Mouse (Mus musculus): ENCODE results near the gene Perp.

Gene Perp

GRCm38 (mm10) chr10:18859632-18860031 is 14.8 kb downstream of the Perp start:
- ChIA-PET CTCF (no interaction called here), POLR2A (interaction anchor here in 1 of 4 experiments (1.1 to 1.3 kb wide), 2 partner anchors 11 to 268 kb away, joined by 3 read pairs; no protein-coding TSS in a partner anchor)

DNA sequence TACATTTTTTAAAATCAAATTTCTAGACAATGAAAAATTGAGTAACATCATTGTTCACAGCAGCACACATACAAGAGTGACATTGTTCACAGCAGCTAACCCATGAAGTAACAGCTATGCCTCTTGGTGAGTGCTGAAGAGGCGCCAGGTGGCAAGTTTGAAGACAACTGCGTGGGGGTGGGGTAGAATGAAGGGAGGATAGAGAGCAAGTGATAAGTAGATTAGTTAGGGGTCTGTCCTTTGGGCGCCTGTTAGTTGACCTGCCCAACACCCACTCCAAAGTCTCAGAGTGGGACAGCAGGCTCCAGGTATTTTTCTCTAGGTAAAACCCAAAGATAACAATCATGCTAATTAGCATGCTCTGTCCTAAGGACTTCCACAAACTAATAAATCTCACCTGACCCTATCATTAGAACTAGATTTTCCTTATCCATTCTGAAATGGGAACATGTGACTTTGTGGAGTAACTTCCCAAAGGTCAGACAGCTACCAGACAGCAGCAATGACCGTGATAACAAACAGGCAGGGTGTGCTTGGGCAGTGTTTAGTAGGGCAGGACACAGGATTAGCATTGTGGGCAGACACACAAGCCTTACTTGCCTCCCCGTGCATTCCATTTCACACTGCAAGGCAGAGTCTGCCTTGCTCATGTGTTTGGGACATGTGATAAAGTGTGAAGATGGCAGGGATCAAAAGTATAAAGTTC is 15.5 kb downstream of the Perp start:
- CTCF ChIA-PET: interaction anchor here in 2 of 4 experiments (0.6 to 1.2 kb wide), 2 partner anchors 44 to 313 kb away, joined by 3 read pairs; no protein-coding TSS in a partner anchor
- POLR2A ChIA-PET: interaction anchor here in 1 of 4 experiments (1.1 to 1.3 kb wide), 2 partner anchors 11 to 269 kb away, joined by 3 read pairs; no protein-coding TSS in a partner anchor

GRCm38 (mm10) chr10:18860831-18861230 is 16.0 kb downstream of the Perp start:
- CTCF ChIA-PET: interaction anchor here in 1 of 4 experiments (1.2 kb wide), 1 partner anchor 43 kb away, joined by 3 read pairs; no protein-coding TSS in a partner anchor
- POLR2A ChIA-PET: no interaction called here

DNA sequence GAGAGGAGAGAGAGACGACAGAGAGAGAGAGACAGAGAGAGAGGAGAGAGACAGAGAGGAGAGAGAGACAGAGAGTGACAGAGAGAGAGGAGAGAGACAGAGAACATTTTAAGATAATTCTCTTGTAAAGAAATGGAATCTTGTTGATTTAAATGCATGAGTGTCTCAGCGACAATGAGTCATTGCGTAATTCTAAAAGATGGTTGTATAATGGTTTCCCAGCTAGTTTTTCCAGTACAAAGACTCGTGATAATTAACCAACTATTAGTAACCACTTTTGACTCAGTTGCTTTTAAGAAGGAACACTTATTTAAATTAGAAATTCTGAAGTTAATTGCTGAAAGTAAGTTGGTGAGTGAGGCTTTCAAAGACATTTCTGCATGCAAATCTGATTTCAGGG is 16.6 kb downstream of the Perp start:
- ChIA-PET CTCF (interaction anchor here in 1 of 4 experiments (1.2 kb wide), 1 partner anchor 42 kb away, joined by 3 read pairs; no protein-coding TSS in a partner anchor), POLR2A (no interaction called here)

DNA sequence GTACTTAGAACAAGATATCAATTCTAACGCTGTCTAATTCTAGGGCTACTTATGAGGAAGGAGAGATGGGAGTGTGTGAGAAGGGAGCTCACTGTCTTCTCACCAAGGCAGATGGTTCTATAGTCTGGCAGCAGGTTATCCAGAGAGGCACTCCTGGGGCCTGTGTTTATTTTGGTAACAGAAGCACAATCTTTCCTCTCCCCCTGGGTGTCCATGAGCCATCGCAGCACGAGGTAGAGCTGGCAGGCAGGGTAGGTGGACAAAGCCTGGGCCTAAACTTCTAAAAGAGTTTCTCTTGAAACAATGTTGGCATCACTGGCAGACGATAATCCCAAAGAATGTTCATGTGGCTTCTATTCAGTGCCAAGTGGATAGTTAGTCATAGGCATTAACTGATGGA is 18.5 kb downstream of the Perp start:
- ChIA-PET POLR2A (no interaction called here), CTCF (no interaction called here)

DNA sequence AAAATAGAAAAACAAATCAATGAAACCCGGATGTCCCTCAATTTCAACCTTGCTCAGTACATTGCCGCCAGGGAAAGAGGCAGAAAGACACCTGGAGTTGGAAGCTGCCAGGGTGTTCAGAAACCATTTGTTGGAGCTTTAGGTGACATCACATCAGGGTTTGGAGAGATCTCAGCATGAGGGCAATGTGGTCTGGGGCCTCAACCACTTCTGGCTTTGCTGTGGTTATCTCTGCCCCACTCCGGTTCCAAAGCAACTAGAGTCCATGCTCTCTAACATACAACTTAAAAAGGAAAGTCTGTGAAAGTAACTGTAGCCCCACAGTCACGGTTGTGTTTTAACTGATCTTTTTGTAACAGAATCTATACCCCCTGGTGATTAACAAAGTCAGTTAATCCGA is 19.9 kb downstream of the Perp start:
- ChIA-PET CTCF (no interaction called here), POLR2A (interaction anchor here in 1 of 4 experiments (0.9 kb wide), 1 partner anchor 28 kb away, joined by 3 read pairs; no protein-coding TSS in a partner anchor)

DNA sequence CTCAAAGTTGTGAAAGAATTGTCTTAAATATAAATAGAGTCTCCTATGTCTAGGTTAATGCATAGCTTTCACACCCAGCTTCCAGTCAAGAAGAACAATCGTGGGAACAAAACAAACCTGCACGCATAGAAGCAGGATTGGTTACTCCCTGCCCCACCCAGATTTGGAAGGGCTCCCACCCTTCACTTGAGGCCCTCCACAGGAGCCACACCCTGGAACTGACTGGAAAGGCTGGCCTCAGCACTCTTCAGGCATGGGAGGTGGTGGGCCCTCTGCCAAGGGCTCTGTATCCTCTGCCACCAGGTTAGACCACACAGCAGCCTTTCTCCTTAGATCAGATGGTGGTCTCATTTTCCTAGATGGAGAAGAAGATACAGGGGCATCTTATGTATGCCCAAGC is 26.2 kb downstream of the Perp start:
- CTCF ChIA-PET: no interaction called here
- POLR2A ChIA-PET: interaction anchor here in 2 of 4 experiments (0.6 to 0.8 kb wide), 2 partner anchors 11 to 270 kb away, joined by 3 read pairs; no protein-coding TSS in a partner anchor

DNA sequence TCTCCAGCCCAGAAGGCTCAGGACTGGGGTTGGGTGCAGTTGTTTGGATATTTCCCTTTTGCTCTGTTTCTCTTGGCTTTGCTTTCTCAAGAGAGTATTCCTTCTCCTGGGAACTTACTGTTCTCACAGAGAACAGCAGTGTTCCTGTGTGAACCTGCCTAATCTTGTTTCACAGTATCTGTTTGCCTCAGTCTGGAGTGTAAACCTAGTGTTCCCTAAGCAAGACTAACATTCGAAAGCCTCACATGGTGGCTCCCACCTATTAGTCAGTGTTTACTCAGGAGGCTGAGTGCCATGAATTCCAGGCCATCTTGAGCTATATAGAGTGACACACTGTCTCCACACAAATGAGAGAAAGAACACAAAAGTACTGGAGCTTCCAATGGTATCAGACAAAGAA is 31.4 kb downstream of the Perp start:
- CTCF ChIA-PET: interaction anchor here in 1 of 4 experiments (1.1 kb wide), 1 partner anchor 28 kb away, joined by 4 read pairs; no protein-coding TSS in a partner anchor
- POLR2A ChIA-PET: interaction anchor here in 1 of 4 experiments (0.9 kb wide), 1 partner anchor 41 kb away, joined by 4 read pairs; no protein-coding TSS in a partner anchor

GRCm38 (mm10) chr10:18878111-18878510 is 33.3 kb downstream of the Perp start:
- ChIA-PET CTCF (no interaction called here), POLR2A (no interaction called here)

DNA sequence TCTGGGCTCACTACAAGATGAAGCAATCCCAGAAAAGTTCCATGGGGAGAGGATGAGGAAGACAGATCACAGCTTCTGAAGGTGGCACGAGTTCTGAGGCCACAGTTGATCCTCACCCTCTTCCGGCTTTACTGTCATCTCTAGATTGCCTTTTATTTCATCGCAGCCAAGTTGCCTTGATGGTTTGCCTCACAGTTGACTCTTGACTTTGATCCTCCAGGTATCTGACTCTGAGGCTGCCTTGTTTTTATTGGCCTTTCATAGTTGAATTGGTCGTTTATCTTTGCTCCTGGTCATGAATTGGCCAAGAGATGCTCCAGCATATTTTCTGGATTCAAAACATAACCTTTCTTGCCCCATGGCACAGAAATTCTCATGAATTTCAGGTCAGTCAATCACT is 34.3 kb downstream of the Perp start:
- POLR2A ChIA-PET: no interaction called here
- CTCF ChIA-PET: no interaction called here

DNA sequence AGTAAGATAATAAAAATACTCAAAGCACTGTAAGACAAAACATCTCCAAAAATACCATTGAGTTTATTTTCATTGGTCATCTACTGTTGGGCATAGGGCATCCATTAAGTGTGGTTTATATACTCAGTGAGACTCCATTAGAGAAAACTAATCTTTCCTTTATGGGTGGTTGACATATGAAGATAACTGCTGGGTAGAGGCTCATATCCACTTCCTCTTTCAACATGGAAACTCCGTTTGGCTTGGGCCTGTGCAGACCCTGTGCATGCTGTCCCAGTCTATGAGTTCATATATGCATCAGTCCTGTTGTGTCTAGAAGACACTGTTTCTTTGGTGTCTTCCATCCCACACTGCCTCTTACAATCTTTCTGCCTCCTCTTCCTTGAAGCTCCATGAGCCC is 34.9 kb downstream of the Perp start:
- POLR2A ChIA-PET: no interaction called here
- CTCF ChIA-PET: no interaction called here

DNA sequence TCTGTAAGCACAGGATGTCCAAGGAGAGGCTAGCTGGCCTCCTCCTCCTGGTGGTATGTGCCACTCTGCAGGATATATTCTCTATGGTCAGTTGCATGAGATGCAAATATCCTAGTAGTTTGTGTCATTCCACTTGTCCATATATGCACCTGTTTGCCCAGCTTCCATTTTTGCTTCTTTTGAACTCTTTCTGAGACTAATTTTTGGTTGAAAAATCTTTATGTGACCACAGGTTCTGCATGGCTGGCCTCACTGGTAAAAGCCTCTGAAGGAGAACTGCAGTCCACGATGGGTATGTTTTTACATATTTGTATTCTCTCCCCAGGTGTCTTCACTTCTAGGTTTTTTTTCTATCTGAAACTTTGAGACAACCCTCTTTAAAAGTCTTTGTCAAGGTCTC is 37.4 kb downstream of the Perp start:
- ChIA-PET POLR2A (interaction anchor here in 1 of 4 experiments (0.5 to 1.2 kb wide), 2 partner anchors 14 to 15 kb away, joined by 3 read pairs; no protein-coding TSS in a partner anchor), CTCF (no interaction called here)

DNA sequence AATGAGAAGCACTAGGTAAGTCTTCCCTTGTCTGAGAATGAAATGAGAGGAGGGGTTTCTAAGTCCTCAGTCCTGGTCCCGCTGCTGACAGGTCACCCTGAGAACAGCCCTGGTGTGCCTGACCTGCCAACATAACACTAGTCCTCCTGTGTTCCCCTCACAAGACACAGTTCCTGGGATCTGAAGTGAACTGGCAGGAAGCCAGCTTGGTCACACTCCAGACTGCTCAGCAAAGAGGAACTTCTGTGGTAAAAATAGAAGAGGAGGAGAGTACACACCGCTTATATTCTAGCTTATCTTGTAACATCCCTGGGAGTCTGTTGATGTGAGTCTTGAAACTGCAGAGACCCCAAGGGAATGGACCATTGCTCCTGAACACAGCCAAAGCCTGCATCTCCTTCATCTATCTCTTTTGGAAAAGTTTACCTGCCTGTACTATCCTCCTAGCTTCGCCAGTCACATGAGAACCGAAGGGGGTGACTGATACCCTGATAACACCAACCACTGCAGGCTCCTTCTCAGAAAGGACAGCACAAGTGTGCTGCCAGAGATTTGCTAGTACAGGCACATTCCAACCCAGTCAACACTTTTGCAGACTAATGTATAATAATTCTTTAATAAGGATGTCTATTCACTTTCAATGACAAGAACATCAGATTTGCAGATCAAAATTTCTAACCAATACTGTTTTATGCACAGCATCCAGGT is 42.3 kb downstream of the Perp start:
- ChIA-PET POLR2A (no interaction called here), CTCF (interaction anchor here in 2 of 4 experiments (0.6 to 1.5 kb wide), 2 partner anchors 17 kb away, joined by 3 read pairs; no protein-coding TSS in a partner anchor)

DNA sequence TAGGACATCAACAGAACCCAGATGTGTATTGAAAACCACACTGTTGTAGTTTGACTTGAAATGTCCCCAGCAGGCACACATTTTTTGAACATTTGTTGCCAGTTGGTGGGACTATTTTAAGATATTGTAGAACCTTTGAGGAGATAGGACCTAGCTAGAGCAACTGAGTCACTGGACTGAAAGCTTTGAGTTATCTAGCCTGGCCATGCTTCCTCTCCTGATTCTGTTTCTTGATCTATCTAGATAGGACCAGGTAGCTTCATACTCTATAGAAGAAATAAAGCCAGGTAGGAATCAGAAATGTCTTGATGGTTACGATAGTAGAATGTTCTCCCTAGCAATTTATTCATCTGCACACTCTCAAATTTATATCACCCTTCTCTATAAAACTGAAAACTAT is 43.9 kb downstream of the Perp start:
- ChIA-PET POLR2A (interaction anchor here in 1 of 4 experiments (0.7 kb wide), 1 partner anchor 337 kb away, joined by 3 read pairs; no protein-coding TSS in a partner anchor), CTCF (no interaction called here)

DNA sequence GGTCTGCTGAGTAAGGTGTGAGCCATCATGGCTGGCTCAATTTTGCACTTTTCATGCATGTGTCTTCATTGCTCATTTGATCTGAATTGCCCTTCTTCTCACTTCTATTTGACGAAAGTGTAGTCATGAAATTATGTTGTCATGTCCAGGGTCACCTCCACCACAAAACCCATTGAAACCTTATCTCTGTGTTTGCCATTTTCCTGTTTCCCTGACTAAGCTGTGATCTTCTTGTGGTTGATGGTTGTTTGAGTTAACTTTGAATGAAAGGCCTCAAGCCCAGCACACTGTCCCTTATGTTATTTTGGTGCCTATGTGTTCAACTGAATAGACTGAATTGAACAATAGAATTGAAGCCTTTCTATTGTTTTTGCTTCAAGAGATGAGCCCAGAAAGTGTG is 44.4 kb downstream of the Perp start:
- ChIA-PET POLR2A (no interaction called here), CTCF (interaction anchor here in 1 of 4 experiments (0.6 kb wide), 1 partner anchor 611 kb away, joined by 4 read pairs; no protein-coding TSS in a partner anchor)

DNA sequence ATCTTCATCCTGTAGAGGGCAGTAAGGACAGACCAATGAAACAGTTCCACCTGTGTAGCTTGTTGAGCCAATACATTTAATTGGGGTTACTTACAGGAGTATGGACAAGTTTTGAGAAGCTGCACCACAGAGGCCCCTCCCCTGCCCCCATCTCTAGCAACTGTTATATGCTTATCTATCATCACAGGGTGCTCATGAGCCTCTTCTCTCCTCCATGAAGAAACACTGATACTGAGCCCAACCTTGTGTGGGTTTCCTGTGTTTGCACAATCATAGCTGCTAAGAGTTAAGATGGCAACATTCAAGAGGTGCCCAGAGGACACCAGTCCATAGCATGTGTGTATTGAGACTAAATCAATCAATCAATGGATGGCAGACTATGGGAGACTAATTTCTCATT is 46.3 kb downstream of the Perp start:
- CTCF ChIA-PET: interaction anchor here in 3 of 4 experiments (0.5 to 2.1 kb wide), 5 partner anchors 13 to 1155 kb away, joined by 3 to 4 read pairs (median 3); no protein-coding TSS in a partner anchor

DNA sequence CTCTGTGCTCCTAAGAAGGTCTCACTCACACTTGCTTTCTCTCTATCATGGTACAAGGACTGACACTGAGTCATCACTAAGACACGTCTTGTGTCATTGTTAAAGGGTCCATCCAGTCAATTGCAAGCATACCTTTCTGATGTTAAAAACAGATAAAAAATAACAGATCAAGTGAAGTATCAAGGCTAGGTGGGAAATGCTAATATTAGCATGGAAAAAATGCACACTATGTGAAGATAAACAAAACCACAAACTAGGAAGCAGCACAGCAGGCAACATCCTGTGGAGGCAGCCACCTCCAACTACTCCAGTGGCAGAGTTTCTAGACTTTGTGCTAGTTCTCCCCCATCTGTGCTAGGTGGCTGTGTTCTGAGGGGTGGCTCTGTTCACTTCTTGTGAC is 47.3 kb downstream of the Perp start:
- POLR2A ChIA-PET: no interaction called here

More for the DNA sequence above, 46.3 kb downstream of the Perp start:
- POLR2A ChIA-PET: no interaction called here

DNA sequence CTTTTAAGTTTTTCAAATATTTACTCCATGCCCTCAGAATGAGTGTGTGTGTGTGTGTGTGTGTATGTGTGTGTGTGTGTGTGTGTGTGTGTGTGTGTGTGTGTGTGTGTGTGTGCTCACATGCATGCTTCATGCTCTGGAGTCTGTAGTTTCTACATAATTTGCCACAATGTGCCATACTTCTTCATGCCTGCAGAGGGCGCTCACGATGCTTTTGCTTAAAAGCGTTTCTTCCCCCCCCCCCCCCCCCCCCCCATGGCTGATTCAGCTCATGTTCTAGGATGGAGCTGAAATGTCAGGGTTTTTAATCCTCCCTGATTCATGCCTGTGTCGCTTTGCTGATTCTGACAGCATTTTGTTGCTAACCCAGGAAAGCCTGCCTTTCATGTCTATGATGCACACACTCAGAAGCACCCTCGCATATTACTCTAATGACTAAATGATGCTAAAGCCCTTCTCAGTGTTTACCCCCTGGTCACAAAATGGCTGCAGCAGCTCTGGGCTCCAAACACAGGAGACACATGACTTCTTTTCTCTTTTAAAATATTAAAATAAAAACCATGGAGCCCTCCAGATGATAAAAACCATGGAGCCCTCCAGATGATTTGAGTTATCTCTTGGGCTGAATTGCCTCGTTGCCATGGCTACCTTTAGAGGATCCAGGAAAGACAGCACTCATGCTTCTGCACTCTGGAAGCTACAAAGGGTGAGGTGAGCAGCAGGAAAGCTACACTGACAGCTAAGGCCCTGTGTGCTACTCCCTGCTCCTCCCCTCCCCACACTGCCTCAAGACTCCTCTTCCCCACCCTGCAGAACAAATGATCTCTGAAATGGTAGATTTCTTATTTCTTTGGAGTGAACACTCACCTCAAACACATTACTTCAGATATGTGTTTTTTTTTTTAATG is 49.7 kb downstream of the Perp start:
- POLR2A ChIA-PET: interaction anchor here in 1 of 4 experiments (0.6 kb wide), 1 partner anchor 74 kb away, joined by 3 read pairs; no protein-coding TSS in a partner anchor
- CTCF ChIA-PET: interaction anchor here (0.5 to 1.4 kb wide), 13 partner anchors 9 to 1277 kb away, joined by 3 to 17 read pairs (median 3); no protein-coding TSS in a partner anchor

More for the DNA sequence above, 47.3 kb downstream of the Perp start:
- CTCF ChIA-PET: interaction anchor here in 1 of 4 experiments (2.1 kb wide), 1 partner anchor 12 kb away, joined by 4 read pairs; no protein-coding TSS in a partner anchor

- POLR2A ChIA-PET: no interaction called here
These were observed 59.3 kb downstream of the Perp start for GRCm38 (mm10) chr10:18904108-18904507.

More at GRCm38 (mm10) chr10:18904108-18904507, 59.3 kb downstream of the Perp start:
- CTCF ChIA-PET: interaction anchor here (0.5 to 1.5 kb wide), 35 partner anchors 9 to 341 kb away, joined by 3 to 24 read pairs (median 4); partner anchors contain the start of gene Perp (in 2 of the 4)
